Mouse (Mus musculus) skeletal muscle tissue, adult 2 months (tissue): ENCODE measurements around the gene Olfr457.
"Not testable (repeated sequence)": the region's sequence is repeated elsewhere in the genome, so short reads cannot be mapped to it uniquely, and the experiment has no call there.

Source experiments
- DNase-seq: peaks from one replicate; pipeline ENCODE4 v3.0.0-alpha.2; 2012; ENCODE audit warnings: low read depth, low spot score

The Olfr457 gene

GRCm38 (mm10) chr6:42476235-42476634, at the start of gene Olfr457:
TSS of gene Olfr457 (minus strand) at chr6:42476335.
- DNase-seq = no peak

DNA sequence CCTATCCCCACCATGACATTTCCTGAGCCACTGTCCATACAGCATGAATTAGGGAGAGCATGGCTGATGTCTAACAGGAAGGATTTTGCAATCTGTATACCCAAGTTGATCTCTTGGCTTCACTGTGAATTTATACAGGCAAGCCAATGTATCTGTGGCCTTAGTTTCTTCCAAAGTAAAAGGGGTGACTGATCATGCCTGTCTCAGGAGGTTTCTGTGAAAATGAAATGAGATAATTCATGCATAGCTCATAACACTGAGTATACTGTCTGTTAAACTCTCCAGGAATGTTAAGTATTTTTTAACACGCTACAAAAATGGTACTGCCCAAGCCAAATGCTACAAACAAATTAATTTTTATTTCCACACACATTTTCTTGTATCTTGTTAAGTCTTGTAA, 37.3 kb upstream of the Olfr457 start:
- no peak for DNase-seq

GRCm38 (mm10) chr6:42509311-42509710, 33.2 kb upstream of the Olfr457 start:
- DNase-seq = no peak

GRCm38 (mm10) chr6:42503478-42503877, 27.3 kb upstream of the Olfr457 start:
- no peak for DNase-seq

DNA sequence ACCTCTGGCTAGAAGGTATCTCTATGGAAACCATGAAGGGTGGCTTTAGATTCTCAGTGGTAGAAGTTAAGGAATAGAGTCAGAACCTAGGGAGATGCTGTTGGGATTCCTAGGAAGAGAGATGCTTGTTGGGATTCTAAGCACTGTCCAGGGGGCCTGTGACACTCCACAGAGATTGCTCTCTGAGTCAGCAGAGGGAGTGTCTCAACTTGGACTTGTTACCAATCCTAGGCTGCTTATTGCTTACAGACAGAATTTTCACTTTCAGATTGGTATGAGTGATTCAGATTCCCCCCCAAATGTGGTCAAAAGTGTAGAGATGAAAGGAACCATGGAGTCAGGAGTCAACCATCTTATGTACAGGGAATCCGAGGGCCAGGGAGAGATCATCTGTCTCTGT, 13.6 kb upstream of the Olfr457 start:
- no peak for DNase-seq

GRCm38 (mm10) chr6:42487114-42487513, 11.0 kb upstream of the Olfr457 start, which contains the start of gene Olfr456:
TSS of gene Olfr456 (minus strand) at chr6:42487214.
- DNase-seq = no peak

DNA sequence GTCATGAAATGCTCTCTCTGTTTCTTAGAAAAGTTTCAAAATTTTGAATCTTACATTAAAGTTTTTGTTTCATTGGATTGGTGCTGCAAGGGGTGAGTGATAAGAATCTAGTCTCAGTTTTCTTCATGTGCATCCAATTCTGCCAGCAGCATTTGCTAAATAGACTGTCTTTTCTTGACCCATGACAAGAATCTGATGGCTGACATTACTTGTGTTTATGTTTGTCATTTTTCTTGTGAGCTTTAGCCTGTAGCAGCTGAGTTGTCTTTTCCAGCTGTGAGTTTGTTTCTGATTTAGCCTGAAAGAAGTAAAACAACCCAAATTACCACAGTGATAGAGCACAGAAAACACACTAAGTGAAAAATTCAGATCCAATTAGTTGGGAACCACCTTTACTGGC, 8.5 kb upstream of the Olfr457 start:
- no peak for DNase-seq

DNA sequence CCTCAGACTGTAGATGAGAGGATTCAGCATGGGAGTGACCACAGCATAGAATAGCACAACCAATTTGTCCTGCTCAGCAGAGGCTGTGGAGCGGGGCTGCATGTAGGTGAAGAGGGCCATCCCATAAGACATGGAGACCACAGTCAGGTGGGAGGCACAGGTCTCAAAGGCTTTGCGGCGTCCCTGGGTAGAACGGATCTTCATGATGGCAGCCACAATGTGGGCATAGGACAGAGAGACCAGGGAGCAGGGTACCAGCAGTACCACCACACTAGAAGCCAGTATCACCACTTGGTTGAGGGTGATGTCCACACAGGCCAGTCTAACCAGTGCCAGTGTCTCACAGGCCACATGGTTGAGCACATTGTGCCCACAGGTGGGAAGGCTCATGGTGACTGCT, 4.8 kb downstream of the Olfr457 start:
- not testable (repeated sequence) for DNase-seq

- no peak for DNase-seq
Measured at GRCm38 (mm10) chr6:42470542-42470941, 5.6 kb downstream of the Olfr457 start.

- DNase-seq = no peak
Measured at GRCm38 (mm10) chr6:42465096-42465495, 11.0 kb downstream of the Olfr457 start, which contains the start of gene Olfr458. TSS of gene Olfr458 (minus strand) at chr6:42465196.

DNA sequence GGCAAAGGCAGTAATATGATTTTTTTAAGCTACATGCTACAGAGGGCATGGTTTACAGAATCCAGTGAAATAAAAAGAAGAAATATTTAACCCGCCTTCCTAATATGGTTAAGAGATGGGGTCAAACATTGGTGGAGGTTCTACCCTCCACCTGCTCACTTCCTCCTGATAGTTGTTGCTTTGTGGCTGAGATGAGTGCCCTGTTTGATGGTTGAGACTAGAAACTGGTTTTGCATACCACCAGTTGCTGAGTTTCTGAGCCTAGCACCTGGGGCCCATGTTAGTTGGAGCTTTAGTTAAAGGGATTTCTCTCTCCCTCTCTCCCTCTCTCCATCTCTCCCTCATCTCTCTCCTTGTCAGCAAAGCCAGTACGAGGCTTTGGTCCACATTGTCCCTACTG, 28.8 kb downstream of the Olfr457 start:
- DNase-seq = no peak

DNA sequence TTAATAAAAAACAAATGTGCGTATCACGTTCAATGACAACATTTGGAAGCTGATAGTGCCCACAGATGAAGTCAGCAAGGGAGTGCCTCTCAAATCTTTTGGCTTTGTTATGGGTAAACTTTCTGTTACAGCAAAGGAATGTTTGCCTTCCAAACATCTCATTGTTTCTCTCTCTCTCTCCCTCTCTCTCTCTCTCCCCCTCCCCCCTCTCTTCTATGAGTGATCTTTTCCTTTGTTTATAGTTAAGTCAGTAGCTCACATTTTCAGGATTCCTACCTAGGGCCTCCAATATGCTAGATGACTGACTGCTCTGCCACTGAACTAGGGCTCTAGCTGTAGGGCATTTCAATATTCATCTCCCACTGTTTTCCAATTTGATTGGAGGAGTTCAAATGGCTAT, 31.6 kb downstream of the Olfr457 start:
- peak; percentile 34 for DNase-seq

GRCm38 (mm10) chr6:42441395-42441794, 34.7 kb downstream of the Olfr457 start:
- no peak for DNase-seq

DNA sequence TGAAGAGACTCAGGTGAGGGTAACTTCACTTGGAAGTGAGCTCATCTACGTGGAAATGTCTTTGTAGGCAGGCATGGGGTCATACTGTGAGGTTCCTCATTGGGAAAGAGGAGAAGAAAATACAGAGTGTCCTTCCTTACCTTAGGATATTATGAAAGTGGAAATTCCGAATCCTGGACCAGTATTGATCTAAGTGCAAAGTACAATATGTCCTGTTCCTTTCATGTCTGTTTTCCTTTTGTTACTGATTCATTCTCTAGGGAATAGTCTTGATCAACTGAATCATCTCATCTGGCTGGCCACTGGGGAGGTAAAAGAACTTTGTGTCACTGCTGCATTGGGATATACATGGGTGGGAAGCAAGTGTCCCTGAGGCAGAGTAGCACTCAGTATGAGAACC, 40.6 kb downstream of the Olfr457 start:
- no peak for DNase-seq

DNA sequence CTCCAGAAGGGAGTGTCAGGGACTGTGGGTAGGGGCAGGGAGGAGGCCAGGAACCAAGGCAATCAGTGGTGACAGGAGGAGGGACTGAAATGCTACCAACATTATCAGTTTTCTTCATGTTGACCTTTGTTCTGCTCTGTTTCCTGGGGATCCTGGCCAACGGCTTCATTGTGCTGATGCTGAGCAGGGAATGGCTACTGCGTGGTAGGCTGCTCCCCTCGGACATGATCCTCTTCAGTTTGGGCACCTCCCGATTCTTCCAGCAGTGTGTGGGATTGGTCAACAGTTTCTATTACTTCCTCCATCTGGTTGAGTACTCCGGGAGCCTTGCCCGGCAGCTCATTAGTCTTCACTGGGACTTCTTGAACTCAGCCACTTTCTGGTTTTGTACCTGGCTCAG, 41.7 kb downstream of the Olfr457 start, which contains the start of gene Tas2r126:
Gene Tas2r126 (plus strand): TSS at position 90 of the 400 bp plus-strand sequence.
- DNase-seq = no peak

GRCm38 (mm10) chr6:42433554-42433953, 42.6 kb downstream of the Olfr457 start:
- DNase-seq = no peak

GRCm38 (mm10) chr6:42426337-42426736, 49.8 kb downstream of the Olfr457 start:
- DNase-seq = no peak

DNA sequence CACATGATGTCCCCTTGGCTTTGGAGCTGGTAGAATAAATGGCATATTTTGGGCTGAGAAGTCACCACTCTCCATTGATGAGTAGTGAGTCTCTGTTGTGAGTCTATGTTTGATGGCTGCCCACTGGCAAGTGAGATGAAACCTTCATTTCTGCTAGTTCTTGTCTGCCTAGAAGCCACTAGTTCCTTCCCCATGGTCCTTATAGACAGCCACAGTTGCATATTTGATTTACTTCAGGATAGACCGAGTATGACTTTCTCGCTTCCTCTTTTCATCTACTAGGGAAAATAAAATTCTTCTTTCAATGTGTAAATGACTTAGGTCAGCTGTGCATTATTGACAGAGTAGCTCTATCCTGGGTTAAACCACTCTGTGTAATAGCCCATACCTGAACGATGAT, 51.7 kb downstream of the Olfr457 start:
- DNase-seq = no peak

GRCm38 (mm10) chr6:42421439-42421838, 54.7 kb downstream of the Olfr457 start:
- no peak for DNase-seq

- no peak for DNase-seq
Measured at GRCm38 (mm10) chr6:42419443-42419842, 56.7 kb downstream of the Olfr457 start.
